Mouse (Mus musculus): Measurements from ENCODE around the gene Pou3f1.

GRCm38 (mm10) chr4:124704797-124705474 is 48.3 kb downstream of the Pou3f1 start:
- TF ChIP-seq CTCF (IDR thresholded peaks at IDR 0.05; ENCODE audit: extremely low read depth, insufficient read depth, low read length) (no peak), POLR2A (IDR thresholded peaks at IDR 0.05; ENCODE audit: extremely low read depth, insufficient read depth, low read length) (no peak)
